Mouse (Mus musculus) heart, embryonic 12.5 days (tissue): Measurements from ENCODE around the gene Arhgap45. TPM values are rescaled to one million over a fixed set of nuclear protein-coding genes. Genes with fewer than 3 reads are reported as not detected.
A peak's percentile ranks its signal among the peaks of the same experiment; 100 is the strongest.
"Not testable (repeated sequence)": the region's sequence is repeated elsewhere in the genome, so short reads cannot be mapped to it uniquely, and the experiment has no call there.

Source experiments
- ATAC-seq: fragments of 200-750 bp; cut with Nextera tagmentation; 2 replicates; pipeline ENCODE4 v1.8.0; 2017; ENCODE audit warnings: moderate TSS enrichment, moderate library complexity; ENCODE audit not compliant: insufficient number of reproducible peaks, low FRiP score
- H3K27ac ChIP-seq: fragments of 300-500 bp; sonication (generic); 2 replicates; pipeline ENCODE4 v1.5.1; 2016; ENCODE audit warnings: mild to moderate bottlenecking, moderate library complexity; ENCODE audit not compliant: poor library complexity, severe bottlenecking
- H3K27me3 ChIP-seq: fragments of 300-500 bp; sonication (generic); replicated peaks from 2 replicates; pipeline ENCODE4 v1.6.1; 2016; ENCODE audit warnings: mild to moderate bottlenecking, moderate library complexity
- H3K36me3 ChIP-seq: fragments of 300-500 bp; sonication (generic); 2 replicates; pipeline ENCODE4 v1.6.1; 2016; ENCODE audit warnings: mild to moderate bottlenecking, moderate library complexity
- H3K4me1 ChIP-seq: fragments of 300-500 bp; sonication (generic); replicated peaks from 2 replicates; pipeline ENCODE4 v1.6.1; 2016; ENCODE audit warnings: mild to moderate bottlenecking
- H3K4me2 ChIP-seq: fragments of 300-500 bp; sonication (generic); 2 replicates; pipeline ENCODE4 v1.6.1; 2016; ENCODE audit warnings: mild to moderate bottlenecking, moderate library complexity
- H3K4me3 ChIP-seq: fragments of 300-500 bp; sonication (generic); 2 replicates; pipeline ENCODE4 v1.5.1; 2016; ENCODE audit warnings: mild to moderate bottlenecking
- H3K9ac ChIP-seq: fragments of 300-500 bp; sonication (generic); 2 replicates; pipeline ENCODE4 v1.6.1; 2016; ENCODE audit warnings: mild to moderate bottlenecking, moderate library complexity
- H3K9me3 ChIP-seq: fragments of 300-500 bp; sonication (generic); replicated peaks from 2 replicates; pipeline ENCODE4 v1.6.1; 2016; ENCODE audit warnings: mild to moderate bottlenecking, moderate library complexity
- WGBS: fragments of 180-500 bp; shearing (Covaris S2); methylation state at CpG from one replicate; pipeline ENCODE4 v1.1.7; 2016; 5-methylcytosine and 5-hydroxymethylcytosine counted together
- polyA plus RNA-seq: library from polyadenylated mRNA; unstranded; fragments of >200 nt; fragmentation: Nextera tagmentation; extraction: Ambion mirVana; gene quantifications from 2 replicates; pipeline ENCODE4 v1.2.1, GENCODE M21; 2016

Gene Arhgap45
- polyA plus RNA-seq, 1 experiment from 2014 or later = 7.5 TPM

DNA sequence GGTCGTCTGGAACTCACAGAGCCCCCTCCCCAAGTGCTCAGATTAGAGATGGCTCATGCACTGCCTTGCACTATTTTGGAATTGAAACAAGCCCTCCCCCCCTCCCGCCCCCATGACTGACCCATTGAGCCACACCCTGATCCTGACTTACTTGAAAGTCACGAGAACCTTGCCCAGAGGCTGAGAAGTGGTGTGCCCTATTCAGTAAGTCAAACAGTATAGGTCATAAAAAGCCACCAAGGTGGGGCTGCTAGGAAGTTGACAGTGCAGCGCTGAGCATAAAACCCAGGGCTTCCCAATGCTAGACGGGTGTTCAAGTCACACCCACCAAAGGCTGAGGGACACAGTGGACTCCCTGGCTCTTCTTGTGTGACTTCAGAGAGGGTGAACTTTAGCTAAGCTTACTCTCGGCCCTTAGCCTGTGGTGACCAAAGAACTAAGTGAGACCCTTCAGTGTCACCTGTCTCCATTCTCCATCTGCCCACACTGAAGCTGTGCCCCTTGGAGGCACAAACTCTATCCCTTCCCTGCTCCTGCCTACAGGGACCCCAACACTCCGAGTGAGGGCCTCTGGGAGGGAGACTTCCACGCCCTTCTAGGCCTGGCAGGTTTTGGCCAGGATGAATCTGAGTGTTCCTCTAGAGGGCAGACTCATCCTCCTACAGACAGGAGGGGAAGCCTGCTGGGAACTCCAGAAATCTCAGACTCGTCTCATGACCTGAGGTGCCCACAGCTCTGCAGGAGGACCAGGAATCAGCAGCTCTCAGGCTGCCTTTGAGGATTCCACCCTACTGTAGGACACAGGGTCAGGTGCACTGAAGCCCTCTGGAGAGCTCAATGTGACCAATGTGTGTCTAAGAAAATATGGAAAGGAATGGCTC, 17.3 kb downstream of the Arhgap45 start:
- H3K9ac ChIP-seq = peak overlapping the region; percentile 40
- H3K27me3 ChIP-seq = no peaks in the 10 kb centered on the region
- peaks cover 53% of the 10 kb centered on the region for H3K36me3 ChIP-seq
- no peaks in the 10 kb centered on the region for H3K9me3 ChIP-seq
- peak overlapping the region; percentile 78 for H3K27ac ChIP-seq
- peaks cover 45% of the 10 kb centered on the region for H3K4me1 ChIP-seq
- no peak overlapping the region for H3K4me3 ChIP-seq
- H3K4me2 ChIP-seq = peak overlapping the region; percentile 20; the same call in 1 of the 2 replicates
- 25% methylated on average over 9 of the region's 9 CpGs for WGBS
- ATAC-seq = 0 out of 2 replicates have a peak, but pooled peaks have one; percentile 11

DNA sequence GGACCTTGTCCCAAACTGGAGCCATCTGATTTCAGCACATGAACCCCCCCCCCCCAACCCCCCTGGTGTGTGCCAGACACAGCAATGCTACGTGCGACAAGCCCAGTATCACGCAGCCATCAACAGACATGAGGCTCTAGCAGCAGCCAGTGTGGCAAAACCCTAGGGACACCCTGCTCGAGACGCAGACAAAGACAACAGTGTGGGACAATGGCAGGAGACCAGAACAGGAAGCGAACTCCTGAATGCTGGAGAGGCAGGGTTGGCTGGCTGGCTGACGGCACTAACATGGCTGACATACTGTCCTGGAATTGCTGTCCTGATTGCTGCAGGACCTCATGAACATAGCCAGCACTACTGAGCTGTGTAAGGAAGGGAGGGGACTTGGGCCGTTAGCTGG, 18.7 kb downstream of the Arhgap45 start:
- H3K36me3 ChIP-seq = peaks cover 48% of the 10 kb centered on the region
- no peak overlapping the region; the same call in 1 of the 2 replicates for H3K9ac ChIP-seq
- no peaks in the 10 kb centered on the region for H3K27me3 ChIP-seq
- no peak overlapping the region for H3K4me3 ChIP-seq
- no peaks in the 10 kb centered on the region for H3K9me3 ChIP-seq
- 0 out of 2 replicates have a peak overlapping the region, but pooled peaks have one; percentile 78 for H3K27ac ChIP-seq
- 69% methylated on average over 8 of the region's 8 CpGs for WGBS
- ATAC-seq = no peak
- no peak overlapping the region for H3K4me2 ChIP-seq
- peaks cover 48% of the 10 kb centered on the region for H3K4me1 ChIP-seq

- Histone ChIP-seq H3K36me3 (peaks cover 45% of the 10 kb centered on the region), H3K9ac (no peak overlapping the region; the same call in 1 of the 2 replicates), H3K4me1 (peaks cover 48% of the 10 kb centered on the region), H3K9me3 (no peaks in the 10 kb centered on the region), H3K27me3 (no peaks in the 10 kb centered on the region), H3K4me2 (no peak overlapping the region), H3K4me3 (no peak overlapping the region), H3K27ac (0 out of 2 replicates have a peak overlapping the region, but pooled peaks have one; percentile 78)
- ATAC-seq = no peak
- 85% methylated on average over 5 of the region's 5 CpGs for WGBS
Measured at GRCm38 (mm10) chr10:80035686-80036085, 19.2 kb downstream of the Arhgap45 start.

DNA sequence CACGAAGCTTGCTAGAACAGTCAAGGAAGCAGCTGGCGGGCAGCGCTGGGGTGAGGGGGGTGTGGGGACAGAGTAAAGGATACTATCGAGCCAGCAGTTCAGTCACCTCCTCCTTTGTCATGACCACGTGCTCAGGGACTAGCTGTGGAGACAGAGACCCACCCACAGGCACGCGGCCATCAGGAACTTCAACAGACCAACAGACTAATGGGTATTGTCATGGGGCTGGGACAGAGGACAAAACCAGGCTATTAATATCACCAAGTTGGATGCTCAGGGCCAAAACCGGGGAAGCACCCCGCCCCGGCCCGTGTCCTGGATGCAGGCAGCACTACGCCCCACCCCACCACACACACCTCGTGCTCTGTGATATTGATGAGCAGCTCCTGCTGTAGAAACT, 20.4 kb downstream of the Arhgap45 start:
- 91% methylated on average over 13 of the region's 13 CpGs for WGBS
- Histone ChIP-seq H3K9ac (no peak overlapping the region; the same call in 1 of the 2 replicates), H3K27ac (no peak overlapping the region), H3K4me2 (no peak overlapping the region), H3K36me3 (peaks cover 40% of the 10 kb centered on the region), H3K4me3 (no peak overlapping the region), H3K9me3 (no peaks in the 10 kb centered on the region), H3K4me1 (peaks cover 48% of the 10 kb centered on the region), H3K27me3 (no peaks in the 10 kb centered on the region)
- no peak for ATAC-seq

DNA sequence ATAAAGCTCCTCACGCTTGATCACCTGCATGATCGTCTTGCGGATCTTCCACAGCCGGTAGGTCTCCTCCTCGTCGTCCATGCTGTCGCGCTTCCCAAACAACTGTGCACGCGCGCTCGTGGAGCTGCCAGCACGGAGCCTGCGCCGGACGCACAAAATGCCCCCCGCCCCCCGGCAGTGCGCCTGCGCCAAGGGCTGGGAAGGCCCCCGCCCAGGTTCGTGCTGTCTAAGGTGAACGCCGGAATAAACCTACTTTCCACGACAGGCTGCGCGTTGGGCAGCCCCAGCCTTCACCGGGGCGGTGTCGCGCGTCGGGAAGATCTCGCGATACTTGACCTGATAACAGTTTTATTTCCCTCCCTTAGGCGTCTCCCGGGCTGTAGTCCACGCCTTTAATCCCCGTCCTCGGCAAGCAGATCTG, 23.1 kb downstream of the Arhgap45 start, which contains the start of gene Polr2e:
Gene Polr2e (minus strand): TSS at position 237 of the 421 bp plus-strand sequence.
- H3K9me3 ChIP-seq = no peaks in the 10 kb centered on the region
- under 1% methylated on average over 40 of the region's 40 CpGs for WGBS
- H3K36me3 ChIP-seq = peaks cover 38% of the 10 kb centered on the region
- H3K4me2 ChIP-seq = peak within 1 kb of the TSS; percentile 74
- no peaks in the 10 kb centered on the region for H3K27me3 ChIP-seq
- H3K4me3 ChIP-seq = peak within 1 kb of the TSS; percentile 62
- 0 out of 2 replicates have a peak within 1 kb of the TSS, but pooled peaks have one; percentile 12 for H3K27ac ChIP-seq
- peaks cover 23% of the 10 kb centered on the region for H3K4me1 ChIP-seq
- ATAC-seq = peak; percentile 97
- peak within 1 kb of the TSS; percentile 78 for H3K9ac ChIP-seq

DNA sequence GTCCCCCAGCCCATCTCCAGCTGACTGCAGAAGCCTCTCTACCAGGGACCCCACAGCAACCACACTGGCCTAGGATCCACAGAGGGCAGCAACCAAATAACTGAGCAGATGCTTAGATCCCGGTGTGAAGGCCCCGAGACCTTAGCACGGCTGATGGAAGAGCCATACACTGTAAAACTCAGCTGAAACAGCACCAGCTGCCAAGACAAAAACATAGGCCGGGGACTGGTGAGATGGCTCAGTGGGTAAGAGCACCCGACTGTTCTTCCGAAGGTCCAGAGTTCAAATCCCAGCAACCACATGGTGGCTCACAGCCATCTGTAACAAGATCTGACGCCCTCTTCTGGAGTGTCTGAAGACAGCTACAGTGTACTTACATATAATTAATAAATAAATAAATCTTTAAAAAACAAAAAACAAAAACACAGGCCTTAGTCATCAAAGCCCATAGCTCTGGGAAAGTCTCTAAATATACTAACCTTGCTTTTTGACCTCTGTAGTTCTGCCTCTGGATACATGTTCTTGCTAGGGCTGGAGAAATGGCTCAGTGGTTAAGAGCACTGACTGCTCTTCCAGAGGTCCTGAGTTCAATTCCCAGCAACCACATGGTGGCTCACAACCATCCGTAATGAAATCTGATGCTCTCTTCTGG, 25.1 kb downstream of the Arhgap45 start:
- not testable (repeated sequence) for H3K27ac ChIP-seq, H3K9me3 ChIP-seq, ATAC-seq, H3K4me3 ChIP-seq, H3K4me2 ChIP-seq, H3K27me3 ChIP-seq, H3K9ac ChIP-seq
- Histone ChIP-seq H3K4me1 (peaks cover 14% of the 10 kb centered on the region), H3K36me3 (peaks cover 19% of the 10 kb centered on the region)
- WGBS = 82% methylated on average over 8 of the region's 8 CpGs

- Histone ChIP-seq H3K4me3 (no peak overlapping the region), H3K4me1 (peaks cover 21% of the 10 kb centered on the region), H3K9ac (no peak overlapping the region), H3K9me3 (no peaks in the 10 kb centered on the region), H3K27me3 (no peaks in the 10 kb centered on the region), H3K36me3 (no peaks in the 10 kb centered on the region), H3K27ac (no peak overlapping the region), H3K4me2 (no peak overlapping the region)
- no peak for ATAC-seq
- WGBS = 50% methylated on average over 4 of the region's 4 CpGs
Measured at GRCm38 (mm10) chr10:80044087-80044486, 27.6 kb downstream of the Arhgap45 start.

- not testable (repeated sequence) for H3K4me2 ChIP-seq, H3K27me3 ChIP-seq, H3K9me3 ChIP-seq, ATAC-seq, H3K27ac ChIP-seq, H3K4me3 ChIP-seq, H3K36me3 ChIP-seq, H3K9ac ChIP-seq
- peaks cover 21% of the 10 kb centered on the region for H3K4me1 ChIP-seq
- WGBS = 75% methylated on average over 4 of the region's 4 CpGs
Measured at GRCm38 (mm10) chr10:80045364-80045763, 28.9 kb downstream of the Arhgap45 start.

DNA sequence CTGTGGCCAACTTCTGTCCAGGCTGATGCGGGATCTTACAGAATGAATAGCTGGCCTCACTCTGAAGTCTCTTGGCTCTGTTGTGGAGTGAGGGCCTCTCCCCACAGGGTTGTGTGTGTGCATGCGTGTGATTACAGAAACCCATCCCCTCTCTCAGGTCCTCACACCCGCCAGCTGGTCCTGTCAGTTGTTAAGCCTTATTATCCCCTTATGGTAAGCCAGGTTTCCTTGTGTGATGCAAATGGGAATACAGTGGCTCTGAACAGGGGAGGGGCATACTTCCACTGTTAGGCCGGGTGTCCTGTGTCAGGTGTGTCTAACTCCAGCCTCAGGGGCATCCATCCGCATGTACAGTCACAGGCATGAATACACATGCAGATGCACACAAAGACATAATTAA, 29.3 kb downstream of the Arhgap45 start:
- H3K9me3 ChIP-seq = no peaks in the 10 kb centered on the region
- H3K9ac ChIP-seq = no peak overlapping the region
- ATAC-seq = no peak
- H3K36me3 ChIP-seq = no peaks in the 10 kb centered on the region
- no peak overlapping the region for H3K27ac ChIP-seq
- H3K27me3 ChIP-seq = no peaks in the 10 kb centered on the region
- H3K4me3 ChIP-seq = no peak overlapping the region
- no peak overlapping the region for H3K4me2 ChIP-seq
- 87% methylated on average over 5 of the region's 5 CpGs for WGBS
- H3K4me1 ChIP-seq = peaks cover 25% of the 10 kb centered on the region

DNA sequence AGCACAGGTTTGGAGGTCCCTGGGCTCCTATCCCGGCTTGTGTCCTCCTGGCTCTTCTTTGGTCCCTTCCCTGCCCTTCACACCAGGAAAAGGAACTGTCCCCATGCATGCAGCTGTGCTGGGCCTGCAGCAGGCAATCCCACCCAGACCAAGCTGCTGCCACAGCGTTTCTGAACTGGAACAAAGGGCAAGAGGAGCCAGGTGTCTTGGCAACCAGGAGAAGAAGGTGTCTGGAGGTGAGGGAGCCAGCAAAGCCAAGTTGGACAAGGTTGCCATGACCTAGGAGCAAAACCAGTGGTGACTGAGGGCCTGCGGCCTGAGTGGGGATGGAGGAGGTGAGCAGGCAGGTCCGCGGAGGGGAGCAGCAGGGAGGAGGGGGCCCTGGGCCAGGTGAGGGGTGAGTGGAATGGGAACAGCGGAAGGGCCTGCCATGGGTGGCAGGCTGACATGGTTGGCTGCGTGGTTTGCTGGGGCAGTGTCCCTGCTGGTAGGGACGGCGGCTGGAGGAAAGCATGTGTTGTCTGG, 30.6 kb downstream of the Arhgap45 start, which contains the start of gene Gpx4:
Gene Gpx4 (plus strand): TSS at position 126 of the 525 bp plus-strand sequence.
- ATAC-seq = no peak
- Histone ChIP-seq H3K4me3 (no peak within 1 kb of the TSS), H3K9ac (no peak within 1 kb of the TSS; the same call in 1 of the 2 replicates), H3K27me3 (no peaks in the 10 kb centered on the region), H3K4me2 (no peak within 1 kb of the TSS), H3K36me3 (no peaks in the 10 kb centered on the region), H3K9me3 (no peaks in the 10 kb centered on the region), H3K4me1 (peaks cover 36% of the 10 kb centered on the region), H3K27ac (no peak within 1 kb of the TSS)
- 65% methylated on average over 9 of the region's 9 CpGs for WGBS

GRCm38 (mm10) chr10:80048396-80048795, 31.9 kb downstream of the Arhgap45 start:
- Histone ChIP-seq H3K9me3 (no peaks in the 10 kb centered on the region), H3K9ac (no peak overlapping the region), H3K4me2 (no peak overlapping the region), H3K27ac (no peak overlapping the region), H3K4me1 (peaks cover 45% of the 10 kb centered on the region), H3K36me3 (no peaks in the 10 kb centered on the region), H3K4me3 (no peak overlapping the region), H3K27me3 (no peaks in the 10 kb centered on the region)
- 33% methylated on average over 5 of the region's 5 CpGs for WGBS
- ATAC-seq = no peak
